Mouse (Mus musculus) liver, adult 2 months (tissue): ENCODE measurements around the gene Trim33.

Experiments
- CTCF ChIP-seq: fragments of 200-500 bp; IDR thresholded peaks from 2 replicates; pipeline ENCODE4 v1.5.1; 2011; ENCODE audit warnings: low read depth, low read length, control low read depth
- POLR2A ChIP-seq: fragments of 200-500 bp; IDR thresholded peaks from 2 replicates; pipeline ENCODE4 v1.6.1; 2011; ENCODE audit warnings: low read length, control low read depth; ENCODE audit not compliant: insufficient read depth; ENCODE audit errors: extremely low read depth

DNA sequence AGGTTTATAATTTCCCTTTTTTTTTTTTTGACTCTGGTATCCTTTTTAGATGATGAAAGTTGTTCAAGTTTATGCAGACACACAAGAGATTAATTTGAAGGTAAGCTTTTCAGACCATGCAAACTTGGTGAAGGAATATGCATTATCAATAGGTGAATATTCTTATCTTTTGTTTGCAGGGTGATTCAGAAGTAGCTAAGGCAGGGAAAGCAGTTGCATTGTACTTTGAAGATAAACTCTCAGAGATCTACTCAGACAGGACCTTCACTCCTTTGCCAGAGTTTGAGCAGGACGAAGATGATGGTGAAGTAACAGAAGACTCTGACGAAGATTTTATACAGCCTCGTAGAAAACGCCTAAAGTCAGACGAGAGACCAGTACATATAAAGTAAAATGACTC, 74.4 kb downstream of the Trim33 start:
- TF ChIP-seq CTCF, result no peak
- no peak for TF ChIP-seq POLR2A
